Mouse (Mus musculus) spleen, adult 18-20 months (tissue): ENCODE data around the gene Sp2.

Experiments
- DNase-seq, 2 experiments: peaks; one replicate each; pipeline ENCODE4 v3.0.0; 2022; ENCODE audit warnings: mixed read lengths in 2 of 2

The Sp2 gene

GRCm38 (mm10) chr11:96969746-96970145 lies 13.0 kb downstream of the Sp2 start:
- no peak for DNase-seq

DNA sequence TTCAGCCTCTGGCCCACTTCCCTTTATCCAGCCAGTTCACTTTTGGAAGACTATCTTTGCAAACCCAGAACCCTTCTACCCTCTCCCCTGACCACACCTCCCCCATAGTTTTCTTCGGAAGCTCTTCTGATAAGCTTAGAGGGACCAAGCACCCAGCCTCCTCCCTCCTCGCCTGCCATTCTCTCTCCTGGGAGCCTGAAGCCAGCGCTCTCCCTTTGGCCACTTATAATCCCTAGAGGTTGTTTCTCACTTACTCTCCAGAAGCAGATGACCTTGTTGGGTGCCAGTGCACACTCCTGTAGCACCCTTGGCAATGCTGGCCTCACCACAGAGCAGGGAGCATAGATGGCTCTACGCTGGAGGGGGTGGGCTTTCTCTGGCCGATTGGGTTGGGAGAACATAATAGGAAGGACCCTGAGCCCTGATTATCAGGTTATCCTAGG lies 13.5 kb downstream of the Sp2 start:
- no peak for DNase-seq

- no peak for DNase-seq
Observed at GRCm38 (mm10) chr11:96968476-96968875, 14.3 kb downstream of the Sp2 start.

- DNase-seq: no peak
Observed at GRCm38 (mm10) chr11:96967544-96968269, 15.1 kb downstream of the Sp2 start.

DNA sequence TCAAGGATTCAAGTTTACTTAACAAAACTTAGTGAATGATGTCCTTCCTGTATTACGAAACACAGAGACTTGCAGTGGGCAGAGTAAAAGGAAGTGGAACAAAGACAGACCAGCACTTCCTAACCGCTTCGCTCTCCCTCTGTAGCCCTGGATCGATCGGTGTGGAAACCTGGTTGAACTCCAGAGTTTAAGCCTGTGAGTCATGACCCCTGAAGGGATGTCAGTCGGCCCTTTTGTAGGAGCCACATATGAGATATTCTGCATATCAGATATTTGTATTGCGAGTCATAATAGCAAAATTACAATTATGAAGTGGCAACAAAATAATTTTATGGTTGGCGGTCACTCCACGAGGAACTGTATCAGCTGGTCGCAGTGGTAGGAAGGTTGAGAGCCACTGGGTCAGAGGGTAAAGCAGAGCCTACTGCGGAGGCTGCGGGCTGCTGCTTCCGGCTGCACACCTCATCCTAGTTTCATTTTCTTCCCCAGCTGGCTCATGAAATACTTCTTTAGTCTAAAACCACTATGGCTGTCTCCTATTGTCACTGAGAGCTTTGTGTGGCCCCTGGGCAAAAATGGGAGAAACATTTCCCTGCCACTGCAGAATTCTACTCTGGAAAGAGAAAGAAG lies 15.7 kb downstream of the Sp2 start:
- DNase-seq: peak in 1 of 2 experiments; percentile 43

GRCm38 (mm10) chr11:96966172-96966571 lies 16.6 kb downstream of the Sp2 start:
- DNase-seq: no peak

DNA sequence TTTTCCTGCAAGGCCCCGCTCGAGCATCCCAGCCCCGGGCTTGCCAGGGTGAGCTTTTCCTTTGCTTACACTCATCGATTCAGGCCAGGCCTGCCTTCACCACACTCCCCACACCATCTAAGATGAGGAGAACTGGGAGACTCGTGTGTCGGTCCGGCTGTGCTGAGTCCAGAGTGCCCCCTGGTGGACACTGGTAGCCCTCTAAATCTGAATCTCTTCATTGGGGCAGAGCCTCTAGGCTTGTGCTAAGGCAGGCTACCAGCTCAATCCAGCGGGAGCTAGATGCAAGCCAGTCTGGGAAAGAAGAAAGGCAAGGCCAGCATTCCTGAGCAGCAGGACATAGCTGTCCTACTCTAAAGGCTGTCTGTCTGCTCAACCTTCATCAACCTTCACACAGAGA lies 19.2 kb downstream of the Sp2 start:
- DNase-seq: peak; percentile 64 to 87

DNA sequence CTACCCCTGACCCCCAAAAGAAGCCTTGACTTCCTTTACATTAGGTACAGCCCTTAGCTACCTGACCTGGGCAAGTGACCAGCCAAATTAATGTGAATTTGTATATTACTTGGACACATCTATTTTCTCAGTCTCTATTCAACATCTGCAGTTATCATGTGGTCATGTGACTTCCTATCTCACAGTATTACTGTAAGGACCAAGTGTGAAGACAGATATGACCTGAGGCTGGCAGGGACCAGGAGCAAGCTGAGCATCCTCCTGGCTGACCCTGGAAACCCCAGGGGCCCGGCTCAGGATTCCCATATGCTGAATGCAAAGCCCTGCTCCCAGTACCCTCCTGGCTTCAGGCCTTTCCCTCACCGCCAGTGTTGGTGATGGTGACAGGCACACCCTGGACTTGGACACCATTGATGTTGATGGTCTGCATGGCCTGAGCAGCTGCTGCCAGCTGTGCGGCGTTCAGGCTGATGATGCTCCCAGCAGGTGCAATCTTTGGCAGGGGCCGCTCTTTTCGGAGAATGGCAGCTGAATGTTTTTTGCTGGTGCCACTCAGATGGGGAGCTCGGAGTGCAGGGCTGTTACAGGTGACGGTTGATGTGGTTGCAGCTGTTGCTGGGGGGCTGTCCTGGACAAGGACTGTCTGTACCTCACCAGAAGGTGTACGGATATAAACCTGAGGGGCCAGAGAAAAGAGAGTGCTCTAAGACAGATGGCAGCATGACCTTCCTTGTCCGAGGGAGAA lies 25.5 kb downstream of the Sp2 start:
- DNase-seq: no peak

DNA sequence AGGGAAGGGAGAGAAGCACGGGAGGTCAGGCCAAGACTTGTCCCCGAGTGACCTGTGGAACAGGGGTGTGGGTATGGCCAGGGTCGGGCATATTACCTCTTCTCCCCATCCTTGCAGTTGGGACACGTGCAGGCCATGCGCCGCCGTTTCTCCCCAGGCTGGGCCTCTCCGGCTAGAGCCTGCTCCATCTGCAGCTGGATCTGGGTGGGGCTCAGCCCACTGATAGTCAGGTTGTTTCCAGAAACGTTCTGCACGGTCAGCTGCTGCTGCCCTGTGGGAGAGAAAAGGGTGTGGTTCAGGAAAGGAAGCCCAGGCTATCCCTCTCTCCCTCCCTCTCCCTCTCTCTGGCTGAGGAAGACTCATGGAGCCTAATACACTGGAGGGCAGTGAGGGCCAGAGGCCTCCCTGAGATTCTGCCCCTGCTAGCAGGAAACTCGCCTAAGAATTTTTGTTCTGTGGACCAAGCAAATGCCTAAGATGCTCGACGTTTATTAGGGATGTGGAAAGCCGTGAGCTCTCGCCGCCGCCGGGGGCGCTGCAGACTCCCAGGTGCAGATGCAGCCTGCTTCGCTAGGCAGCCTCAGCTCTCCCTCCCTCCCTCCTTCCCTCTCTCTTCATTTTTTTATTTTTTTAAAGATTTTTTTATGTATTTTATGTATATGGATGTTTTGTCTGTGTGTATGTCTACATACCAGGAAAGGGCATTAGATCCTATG lies 26.6 kb downstream of the Sp2 start:
- DNase-seq: no peak

- DNase-seq: no peak
Observed at GRCm38 (mm10) chr11:96955094-96955493, 27.7 kb downstream of the Sp2 start.

DNA sequence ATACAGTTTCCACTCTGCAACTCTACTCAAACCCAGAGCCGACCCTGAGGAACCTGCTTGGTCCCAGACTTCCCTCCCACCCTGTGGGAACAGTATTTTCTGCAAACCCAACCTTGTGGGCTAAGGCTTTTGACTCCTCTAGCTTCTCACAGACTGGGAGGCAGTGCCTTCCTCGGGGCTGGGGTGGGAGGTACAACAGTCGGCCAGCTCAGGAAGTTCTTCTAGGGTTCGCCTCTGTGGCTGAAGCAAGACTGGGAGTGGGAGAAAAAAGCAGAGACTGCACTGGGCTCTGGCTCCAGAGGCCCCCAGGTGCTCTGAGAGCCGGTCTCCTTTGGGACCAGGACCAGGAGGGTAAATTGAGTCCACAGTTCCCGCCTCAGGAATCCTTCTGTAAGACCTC lies 29.9 kb downstream of the Sp2 start:
- no peak for DNase-seq

GRCm38 (mm10) chr11:96952426-96952825 lies 30.3 kb downstream of the Sp2 start:
- no peak for DNase-seq

DNA sequence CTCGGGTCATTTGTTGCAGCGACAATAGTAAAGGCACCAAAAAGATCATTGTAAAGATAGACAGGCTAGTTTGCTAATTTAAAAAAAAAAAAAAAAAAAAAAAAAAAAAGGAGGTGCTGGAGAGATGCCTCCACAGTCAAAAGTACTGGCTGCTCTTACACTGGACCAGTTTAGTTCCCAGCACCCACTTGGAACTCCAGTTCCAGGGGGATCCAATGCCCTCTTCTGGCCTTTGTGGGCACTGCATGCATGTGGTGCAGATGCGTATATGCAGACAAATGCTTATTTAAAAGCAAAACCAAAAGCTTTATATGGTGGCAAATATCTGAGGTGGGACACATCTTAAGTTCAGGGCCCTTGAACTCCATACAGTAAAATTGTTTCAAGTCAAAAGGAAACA lies 32.0 kb downstream of the Sp2 start:
- DNase-seq: peak in 1 of 2 experiments; percentile 26

DNA sequence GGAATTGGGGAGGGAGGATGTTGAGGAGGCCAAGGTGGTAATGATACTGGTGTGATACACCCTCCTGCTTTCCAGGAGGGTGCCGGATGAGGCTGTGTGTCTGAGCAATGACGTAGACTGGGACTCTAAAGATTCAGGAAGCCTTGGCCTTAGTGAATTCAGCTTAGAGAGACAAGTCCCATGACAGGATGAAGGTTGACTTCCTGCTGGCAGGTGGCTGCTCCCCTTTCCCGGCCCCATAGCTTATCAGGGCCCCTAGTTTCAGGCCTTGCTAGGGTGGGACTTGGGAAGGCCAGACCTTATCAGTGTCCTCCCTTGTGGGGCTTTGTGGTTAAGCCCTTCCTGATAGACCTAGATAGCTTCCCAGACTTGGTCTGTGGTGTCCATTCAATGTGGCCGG lies 34.9 kb downstream of the Sp2 start:
- DNase-seq: no peak

- DNase-seq: no peak
Observed at GRCm38 (mm10) chr11:96946498-96946897, 36.3 kb downstream of the Sp2 start.

GRCm38 (mm10) chr11:96944844-96945580 lies 37.7 kb downstream of the Sp2 start:
- no peak for DNase-seq

DNA sequence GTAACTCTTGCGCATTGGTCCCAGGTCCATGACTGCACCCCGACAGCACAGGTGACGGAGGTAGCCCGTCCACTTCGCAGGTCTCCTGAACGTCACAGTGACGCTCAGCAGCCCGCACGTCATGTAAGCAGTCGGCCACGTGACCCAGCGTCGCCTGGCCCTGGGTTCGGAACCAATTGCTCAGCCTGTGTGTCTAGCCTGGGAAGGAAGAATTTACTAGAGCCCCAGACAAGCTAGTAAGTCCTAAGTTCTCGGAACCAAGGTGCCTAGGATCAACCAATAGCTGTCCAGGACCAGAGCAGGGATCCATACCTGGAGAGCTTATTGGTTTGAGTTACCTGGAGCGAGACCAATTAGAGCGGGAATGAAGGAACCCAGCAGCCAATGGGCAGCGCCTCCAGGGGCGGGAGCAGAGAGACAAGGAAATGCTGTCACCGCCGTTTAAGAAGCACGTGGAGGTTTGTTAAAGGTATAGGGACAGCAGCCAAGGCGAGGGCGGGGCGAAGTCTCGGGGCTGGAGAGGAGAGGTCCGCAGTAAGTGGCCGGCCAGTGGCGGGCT lies 38.9 kb downstream of the Sp2 start, which contains the start of gene Pnpo:
Gene Pnpo (minus strand): TSS at position 241 of the 559 bp plus-strand sequence.
- DNase-seq: peak; percentile 78 to 81

DNA sequence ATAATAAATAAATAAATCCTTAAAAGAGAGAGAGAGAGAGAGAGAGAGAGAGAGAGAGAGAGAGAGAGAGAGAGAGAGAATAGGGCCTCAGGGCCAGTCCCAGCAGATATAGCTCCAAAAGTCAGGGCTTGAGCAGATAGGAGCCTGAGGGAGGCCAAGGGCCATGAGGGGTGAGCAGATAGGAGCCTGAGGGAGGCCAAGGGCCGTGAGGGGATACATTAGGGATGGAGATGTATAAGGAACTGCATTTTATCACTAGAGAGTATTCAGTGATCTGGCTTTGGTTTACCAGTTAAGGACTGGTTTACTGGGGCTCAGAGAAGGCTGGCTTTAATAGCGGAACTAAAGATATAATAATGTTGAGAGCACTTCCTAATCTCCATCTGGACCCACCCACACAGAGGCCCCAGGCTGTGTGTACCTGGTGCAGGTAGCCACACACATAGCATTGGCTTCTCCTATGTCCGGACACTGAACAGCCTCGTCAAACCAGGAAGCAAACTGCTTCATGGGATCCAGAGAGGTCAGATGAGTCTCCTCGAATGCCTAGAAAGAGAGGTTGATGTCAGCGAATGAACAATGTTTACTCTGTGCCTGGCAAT lies 40.7 kb downstream of the Sp2 start:
- DNase-seq: no peak

GRCm38 (mm10) chr11:96940578-96941465 lies 41.9 kb downstream of the Sp2 start:
- DNase-seq: no peak

- no peak for DNase-seq
Observed at GRCm38 (mm10) chr11:96938426-96938800, 44.3 kb downstream of the Sp2 start.
